Mouse (Mus musculus): ENCODE measurements at regions not wholly inside any gene's neighbourhood (a gene's known extent, or its start where the extent isn't known, plus 50 kb on each side); places are given as distances from the start of the nearest gene placed in this dataset.

DNA sequence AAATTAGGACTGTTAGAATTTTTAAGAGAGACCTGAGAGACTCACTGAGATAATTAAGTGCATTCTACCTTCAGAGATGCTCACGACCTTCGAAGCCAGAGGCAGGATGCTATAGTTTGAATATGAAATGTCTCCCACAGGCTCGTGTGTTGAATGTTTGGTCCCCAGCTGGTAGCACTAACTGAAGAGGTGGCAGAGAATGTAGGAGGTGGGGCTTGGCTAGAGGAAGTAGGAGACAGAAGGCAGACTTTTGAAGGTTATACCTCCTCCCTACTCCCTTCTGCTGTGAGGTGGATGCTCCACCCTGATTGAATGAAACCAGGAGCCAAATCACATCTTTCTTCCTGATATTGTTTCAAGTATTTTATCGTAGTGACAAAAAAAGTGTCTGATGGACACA, 79.3 kb upstream of the Otos start:
- H3K36me3 ChIP-seq: no peaks in the 10 kb centered on the region
- no peak for ATAC-seq (ENCODE audit: borderline replicate concordance, extremely low read depth, low FRiP score, low TSS enrichment)
- H3K4me2 ChIP-seq: no peak overlapping the region
- H3K4me1 ChIP-seq: no peaks in the 10 kb centered on the region
- H3K4me3 ChIP-seq: no peak overlapping the region
- no peaks in the 10 kb centered on the region for H3K9me3 ChIP-seq
- no peaks in the 10 kb centered on the region; the same call in 1 of the 2 replicates for H3K27me3 ChIP-seq
- H3K9ac ChIP-seq: no peak overlapping the region
- 57% methylated on average over 4 of the region's 4 CpGs for WGBS
- H3K27ac ChIP-seq: no peak overlapping the region

DNA sequence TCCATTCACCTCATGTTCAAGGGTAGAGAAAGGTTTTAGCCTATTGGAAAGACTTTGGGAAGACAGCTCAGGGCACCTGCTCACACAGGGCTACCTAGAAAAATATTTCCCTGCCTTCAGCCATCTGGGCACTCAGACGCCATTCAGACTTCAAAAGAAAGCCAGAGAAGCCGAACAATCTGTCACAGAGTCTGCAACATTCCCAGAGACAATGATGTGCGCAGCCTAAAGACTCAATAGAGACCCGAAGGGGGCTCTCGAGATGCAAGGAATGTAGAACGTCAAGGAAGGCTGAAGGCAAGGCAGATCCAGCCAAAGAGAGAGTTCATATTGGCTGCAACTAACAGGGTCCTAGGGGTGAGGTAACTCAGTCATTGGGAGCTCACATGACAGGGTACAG, 78.7 kb upstream of the Otos start:
- H3K9ac ChIP-seq: no peak overlapping the region
- H3K27ac ChIP-seq: no peak overlapping the region
- H3K9me3 ChIP-seq: no peaks in the 10 kb centered on the region
- H3K4me2 ChIP-seq: no peak overlapping the region
- no peak for ATAC-seq (ENCODE audit: borderline replicate concordance, extremely low read depth, low FRiP score, low TSS enrichment)
- no peaks in the 10 kb centered on the region for H3K4me1 ChIP-seq
- WGBS: 62% methylated on average over 6 of the region's 6 CpGs
- H3K36me3 ChIP-seq: no peaks in the 10 kb centered on the region
- H3K27me3 ChIP-seq: no peaks in the 10 kb centered on the region; the same call in 1 of the 2 replicates
- no peak overlapping the region for H3K4me3 ChIP-seq

DNA sequence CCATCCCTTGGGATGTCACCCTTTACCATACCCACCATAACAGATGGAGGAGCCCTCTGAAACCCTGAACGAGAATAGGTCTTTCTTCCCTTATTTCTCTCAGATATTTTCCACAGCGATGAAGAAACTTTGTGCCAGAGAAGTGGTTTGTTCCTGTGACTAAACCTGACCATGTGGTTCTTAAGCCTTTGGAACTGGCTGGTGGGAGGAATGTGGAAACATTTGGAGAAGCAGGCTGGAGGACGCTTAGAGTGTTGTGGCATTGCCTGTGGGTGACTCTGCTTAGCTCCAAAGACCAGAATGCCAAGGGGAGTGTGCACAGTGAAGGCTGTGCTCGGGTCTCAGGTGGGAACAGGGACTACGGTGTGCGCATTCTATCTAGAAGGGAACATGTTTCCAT, 77.7 kb upstream of the Otos start:
- no peaks in the 10 kb centered on the region; the same call in 1 of the 2 replicates for H3K27me3 ChIP-seq
- no peak for ATAC-seq (ENCODE audit: borderline replicate concordance, extremely low read depth, low FRiP score, low TSS enrichment)
- H3K27ac ChIP-seq: no peak overlapping the region
- H3K9me3 ChIP-seq: no peaks in the 10 kb centered on the region
- no peaks in the 10 kb centered on the region for H3K36me3 ChIP-seq
- 83% methylated on average over 6 of the region's 6 CpGs for WGBS
- H3K9ac ChIP-seq: no peak overlapping the region
- no peak overlapping the region for H3K4me3 ChIP-seq
- no peaks in the 10 kb centered on the region for H3K4me1 ChIP-seq
- H3K4me2 ChIP-seq: no peak overlapping the region

DNA sequence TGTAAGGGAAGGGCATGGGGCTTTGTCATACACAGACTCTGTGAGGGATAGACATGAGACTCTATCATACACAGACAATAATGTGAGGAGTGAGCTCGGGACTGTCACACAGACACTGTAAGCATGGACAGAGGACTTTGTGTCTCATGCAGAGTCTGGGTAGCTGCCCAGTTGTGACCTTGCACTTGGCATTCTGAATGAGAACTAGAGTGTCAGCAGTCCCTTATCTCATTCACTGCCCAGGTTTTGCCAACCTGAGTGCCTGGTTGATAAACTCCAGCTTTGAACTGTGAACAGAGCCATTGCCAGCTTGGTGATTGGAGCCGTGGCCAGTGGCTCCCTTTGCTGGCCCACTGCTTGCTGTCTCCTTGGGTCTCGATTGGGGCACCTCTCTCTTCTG, 75.5 kb upstream of the Otos start:
- Histone ChIP-seq H3K9ac (no peak overlapping the region), H3K4me2 (no peak overlapping the region), H3K36me3 (no peaks in the 10 kb centered on the region), H3K4me3 (no peak overlapping the region), H3K9me3 (no peaks in the 10 kb centered on the region), H3K4me1 (no peaks in the 10 kb centered on the region), H3K27ac (no peak overlapping the region), H3K27me3 (no peaks in the 10 kb centered on the region)
- 68% methylated on average over 3 of the region's 3 CpGs for WGBS
- ATAC-seq (ENCODE audit: borderline replicate concordance, extremely low read depth, low FRiP score, low TSS enrichment): no peak

DNA sequence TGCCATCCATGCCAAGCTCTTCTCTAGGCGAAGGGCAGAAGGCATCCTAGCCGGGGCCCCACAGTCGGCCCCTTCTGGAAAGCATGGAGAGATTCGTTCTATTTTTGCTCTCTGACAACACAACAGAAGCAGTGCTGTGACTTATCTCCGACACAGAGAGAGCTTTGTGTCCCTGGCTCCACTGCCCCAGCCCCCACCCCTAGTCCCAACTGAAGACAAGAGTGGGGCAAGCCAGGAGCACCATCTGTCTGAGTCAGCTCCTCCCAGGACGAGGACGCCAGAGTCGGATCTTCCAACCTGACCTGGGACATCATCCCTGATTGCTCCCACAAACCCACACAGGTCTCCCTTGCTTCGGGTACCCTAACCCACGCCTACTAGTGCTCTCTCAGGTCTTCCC, 71.9 kb upstream of the Otos start:
- Histone ChIP-seq H3K27me3 (no peaks in the 10 kb centered on the region), H3K4me2 (no peak overlapping the region), H3K9ac (no peak overlapping the region), H3K27ac (no peak overlapping the region), H3K4me1 (no peaks in the 10 kb centered on the region), H3K4me3 (no peak overlapping the region), H3K9me3 (no peaks in the 10 kb centered on the region), H3K36me3 (no peaks in the 10 kb centered on the region)
- ATAC-seq (ENCODE audit: borderline replicate concordance, extremely low read depth, low FRiP score, low TSS enrichment): no peak
- WGBS: 56% methylated on average over 10 of the region's 10 CpGs

DNA sequence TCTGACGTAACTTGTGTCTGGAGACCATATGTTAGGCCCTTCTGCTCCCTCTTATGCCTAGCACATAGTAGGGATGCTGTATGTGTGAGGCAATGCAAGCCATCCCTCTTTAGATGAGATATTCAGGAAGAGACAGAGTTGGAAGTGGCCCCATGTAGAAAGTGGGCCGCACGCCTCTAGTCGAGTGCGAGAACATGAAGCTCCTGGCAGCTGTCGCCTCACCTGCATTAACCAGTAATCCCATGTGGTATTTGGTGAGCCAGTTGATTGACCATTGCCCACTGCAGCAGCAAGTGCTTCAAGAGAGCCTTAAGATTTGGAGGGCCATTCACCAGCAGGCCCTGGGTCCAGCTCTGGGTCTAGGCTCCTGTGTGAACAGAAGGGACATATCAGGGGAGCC, 71.2 kb upstream of the Otos start:
- Histone ChIP-seq H3K9me3 (no peaks in the 10 kb centered on the region), H3K4me3 (no peak overlapping the region), H3K9ac (no peak overlapping the region), H3K4me1 (no peaks in the 10 kb centered on the region), H3K4me2 (no peak overlapping the region), H3K27me3 (no peaks in the 10 kb centered on the region), H3K36me3 (no peaks in the 10 kb centered on the region), H3K27ac (no peak overlapping the region)
- 92% methylated on average over 6 of the region's 6 CpGs for WGBS
- no peak for ATAC-seq (ENCODE audit: borderline replicate concordance, extremely low read depth, low FRiP score, low TSS enrichment)

DNA sequence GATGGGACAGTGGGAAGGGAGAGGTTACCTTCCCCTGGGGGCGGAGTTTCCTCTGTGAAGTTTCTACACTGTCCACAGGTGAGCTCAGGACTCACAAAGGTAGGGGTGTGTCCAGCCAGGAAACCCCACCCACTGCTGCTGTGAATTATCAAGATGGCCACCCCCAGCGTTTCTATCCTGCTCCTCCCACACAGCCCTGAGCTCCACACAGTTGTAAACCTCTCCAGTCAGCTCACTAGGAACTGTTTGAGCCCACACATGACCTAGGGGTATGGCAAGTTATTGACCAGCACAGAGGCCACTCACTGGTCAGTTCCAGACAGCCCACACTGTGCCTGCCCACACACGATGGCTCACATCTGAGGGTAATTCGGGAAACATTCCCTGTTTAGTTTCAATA, 69.5 kb upstream of the Otos start:
- no peaks in the 10 kb centered on the region for H3K27me3 ChIP-seq
- H3K4me3 ChIP-seq: no peak overlapping the region
- H3K9me3 ChIP-seq: no peaks in the 10 kb centered on the region
- WGBS: 67% methylated on average over 4 of the region's 4 CpGs
- ATAC-seq (ENCODE audit: borderline replicate concordance, extremely low read depth, low FRiP score, low TSS enrichment): no peak
- no peak overlapping the region for H3K4me2 ChIP-seq
- H3K9ac ChIP-seq: no peak overlapping the region
- no peaks in the 10 kb centered on the region for H3K36me3 ChIP-seq
- H3K4me1 ChIP-seq: no peaks in the 10 kb centered on the region
- H3K27ac ChIP-seq: no peak overlapping the region

DNA sequence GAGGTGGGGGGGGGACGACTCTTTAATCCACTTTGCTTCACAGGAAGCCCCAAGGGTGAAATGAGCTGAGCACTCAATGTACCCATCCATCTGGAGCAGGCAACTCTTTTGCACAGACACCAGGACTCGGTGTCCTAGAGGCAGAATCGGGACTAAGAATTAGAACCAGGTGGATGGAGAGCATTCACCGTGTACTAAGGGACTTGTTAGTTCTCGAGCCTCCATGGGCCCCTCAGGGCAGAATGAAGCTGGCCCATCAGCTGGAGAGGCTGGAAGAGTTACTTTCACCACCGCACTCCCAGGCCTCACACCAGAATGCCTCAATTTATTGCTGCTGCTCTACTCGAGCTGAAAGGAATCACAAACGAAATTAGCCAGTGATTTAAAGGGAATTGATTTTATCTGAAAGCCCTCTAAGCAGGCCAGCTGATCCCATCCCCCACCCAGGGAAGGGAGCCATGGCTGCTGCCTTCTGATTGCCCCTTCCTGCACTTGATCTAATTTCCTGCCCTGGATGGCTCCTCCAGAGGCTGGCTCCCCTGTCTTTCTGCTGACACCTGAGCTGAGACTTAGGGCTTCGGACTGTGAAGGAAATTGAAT, 66.2 kb upstream of the Otos start:
- no peak for ATAC-seq (ENCODE audit: borderline replicate concordance, extremely low read depth, low FRiP score, low TSS enrichment)
- no peak overlapping the region for H3K27ac ChIP-seq
- no peak overlapping the region for H3K4me2 ChIP-seq
- H3K27me3 ChIP-seq: no peaks in the 10 kb centered on the region
- H3K36me3 ChIP-seq: no peaks in the 10 kb centered on the region
- H3K4me1 ChIP-seq: no peaks in the 10 kb centered on the region
- no peak overlapping the region for H3K4me3 ChIP-seq
- no peak overlapping the region for H3K9ac ChIP-seq
- no peaks in the 10 kb centered on the region for H3K9me3 ChIP-seq
- 52% methylated on average over 9 of the region's 9 CpGs for WGBS

DNA sequence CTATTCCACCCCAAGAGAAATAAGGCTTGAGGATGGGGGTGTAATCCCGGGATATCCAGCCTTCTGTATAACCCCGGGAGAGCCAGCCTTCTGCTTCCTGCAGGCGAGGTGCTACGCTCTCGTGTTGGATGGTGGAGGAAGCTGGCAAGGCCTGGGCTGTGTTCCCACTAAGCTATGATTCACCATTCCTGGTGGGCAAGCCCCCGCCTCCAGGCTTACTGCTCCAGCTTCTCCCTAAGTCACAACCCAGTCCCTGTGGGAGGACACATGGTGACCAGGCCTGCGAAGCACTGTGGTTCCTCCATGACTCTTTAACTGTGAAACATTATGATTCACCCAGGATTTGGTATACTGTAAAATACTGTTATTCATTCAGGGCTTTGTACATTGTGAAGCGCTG, 63.7 kb upstream of the Otos start:
- no peaks in the 10 kb centered on the region for H3K27me3 ChIP-seq
- no peak overlapping the region for H3K4me2 ChIP-seq
- no peak overlapping the region for H3K4me3 ChIP-seq
- ATAC-seq (ENCODE audit: borderline replicate concordance, extremely low read depth, low FRiP score, low TSS enrichment): no peak
- peaks cover 6% of the 10 kb centered on the region for H3K4me1 ChIP-seq
- no peaks in the 10 kb centered on the region for H3K36me3 ChIP-seq
- H3K27ac ChIP-seq: no peak overlapping the region
- whole genome bisulfite sequencing: 77% methylated on average over 8 of the region's 8 CpGs
- no peaks in the 10 kb centered on the region for H3K9me3 ChIP-seq
- no peak overlapping the region for H3K9ac ChIP-seq

DNA sequence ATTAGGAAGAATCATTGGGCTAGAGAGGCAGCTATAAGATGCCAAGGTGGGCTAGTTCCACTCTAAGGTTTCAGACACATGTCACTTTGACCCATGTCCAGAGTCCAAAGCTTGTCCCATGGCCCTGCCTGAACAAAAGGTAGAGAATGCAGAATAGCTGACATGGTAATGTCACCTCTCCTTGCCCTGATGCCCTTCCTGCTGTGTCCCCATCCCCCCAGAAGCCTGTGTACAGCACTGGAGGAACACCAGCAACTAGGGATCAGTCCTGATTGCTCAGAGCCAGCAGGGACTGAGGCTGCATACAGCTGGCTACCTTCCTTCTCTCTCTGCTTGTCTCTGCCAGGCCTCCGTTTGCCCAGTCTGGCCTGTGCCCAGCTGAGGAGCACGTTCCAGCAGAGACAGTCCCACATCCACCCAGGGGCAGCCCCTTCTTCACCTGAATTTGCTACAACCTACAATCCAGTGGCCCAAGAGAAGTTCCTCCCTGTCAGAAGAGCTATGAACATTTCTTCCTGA, 61.7 kb upstream of the Otos start:
- Histone ChIP-seq H3K9ac (no peak overlapping the region), H3K27me3 (no peaks in the 10 kb centered on the region), H3K27ac (no peak overlapping the region), H3K4me3 (no peak overlapping the region), H3K36me3 (no peaks in the 10 kb centered on the region), H3K4me1 (peaks cover 6% of the 10 kb centered on the region), H3K9me3 (no peaks in the 10 kb centered on the region), H3K4me2 (no peak overlapping the region)
- WGBS: 78% methylated on average over 2 of the region's 2 CpGs
- no peak for ATAC-seq (ENCODE audit: borderline replicate concordance, extremely low read depth, low FRiP score, low TSS enrichment)

DNA sequence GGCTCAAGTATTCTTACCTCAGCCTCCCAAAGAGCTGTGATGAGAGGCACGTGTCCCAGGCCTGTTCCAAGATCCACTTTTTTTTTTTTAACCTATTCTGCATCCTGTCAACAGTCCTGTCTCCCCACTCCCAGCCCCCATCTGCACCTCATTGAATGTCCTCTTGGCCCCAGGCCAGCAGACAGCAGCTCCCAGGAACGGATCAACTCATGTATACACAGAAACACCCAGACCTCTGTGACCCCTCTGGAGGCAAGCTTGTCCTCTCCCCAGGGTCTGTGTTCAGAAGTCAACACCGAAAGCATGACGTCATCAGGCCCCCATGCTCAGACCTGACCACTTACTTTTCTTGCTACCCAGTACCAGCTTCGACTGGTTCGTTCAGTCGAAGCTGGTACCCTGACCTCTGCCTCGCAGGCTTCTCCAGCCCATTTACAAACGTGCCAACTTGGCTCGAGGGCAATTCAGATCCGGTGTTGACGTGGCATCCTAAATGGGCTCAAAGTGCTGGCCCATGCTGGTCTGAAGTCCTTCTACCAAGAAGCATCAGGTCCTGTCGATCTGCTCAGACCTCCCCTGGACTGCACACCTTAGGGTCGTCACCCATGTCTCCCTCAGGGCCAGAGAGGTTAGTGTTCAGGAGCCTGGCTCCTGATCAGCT, 60.7 kb upstream of the Otos start:
- Histone ChIP-seq H3K4me3 (no peak overlapping the region), H3K4me1 (peaks cover 6% of the 10 kb centered on the region), H3K27ac (no peak overlapping the region), H3K9me3 (no peaks in the 10 kb centered on the region), H3K4me2 (no peak overlapping the region), H3K9ac (no peak overlapping the region), H3K36me3 (no peaks in the 10 kb centered on the region), H3K27me3 (no peaks in the 10 kb centered on the region)
- 52% methylated on average over 14 of the region's 14 CpGs for WGBS
- ATAC-seq (ENCODE audit: borderline replicate concordance, extremely low read depth, low FRiP score, low TSS enrichment): peak; percentile 47; the same call in 1 of the 2 replicates

DNA sequence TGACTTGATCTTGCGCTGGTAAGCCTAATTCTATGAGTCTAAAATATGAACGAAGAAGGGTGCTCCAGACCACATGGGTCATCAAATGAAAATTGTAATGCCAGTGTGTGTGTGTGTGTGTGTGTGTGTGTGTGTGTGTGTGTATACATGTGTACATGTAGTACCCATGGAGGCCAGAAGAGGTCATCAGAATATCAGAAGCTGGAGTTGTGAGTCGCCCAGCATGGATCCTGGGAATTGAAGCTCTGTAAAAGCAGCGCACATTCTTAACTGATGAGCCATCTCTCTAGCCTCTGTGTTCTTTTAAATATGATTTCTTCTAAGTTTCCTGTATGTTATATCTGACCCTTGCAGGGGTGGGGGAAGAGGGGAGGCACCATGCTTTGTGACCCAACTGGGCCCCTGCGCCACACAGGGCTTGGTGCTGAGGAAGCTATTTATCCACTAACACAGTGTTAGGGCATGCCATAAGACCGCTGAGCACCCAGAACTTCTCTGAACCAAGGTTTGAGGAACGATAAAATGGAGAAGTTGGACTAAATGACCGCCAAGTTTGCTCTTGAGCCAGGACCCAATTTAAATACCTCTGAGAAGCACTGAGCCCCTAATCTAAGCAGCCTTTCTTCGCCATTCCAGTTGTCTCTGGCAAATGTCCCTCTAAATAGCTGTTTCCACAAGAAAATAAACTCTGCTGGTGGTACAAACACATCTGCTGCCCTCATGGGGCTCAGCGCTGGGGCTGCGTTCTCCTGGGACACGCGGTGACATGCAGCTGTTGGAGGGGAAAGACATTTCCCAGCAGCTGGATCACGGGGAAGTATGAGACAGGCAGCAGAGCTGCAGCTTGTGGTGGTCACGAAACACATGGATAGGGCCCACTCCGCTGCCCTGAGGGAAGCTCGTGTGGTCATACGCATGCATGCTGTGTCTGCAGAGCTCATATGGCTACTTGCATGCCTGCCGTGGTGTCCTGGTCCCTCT, 59.6 kb upstream of the Otos start:
- no peaks in the 10 kb centered on the region for H3K36me3 ChIP-seq
- no peaks in the 10 kb centered on the region for H3K9me3 ChIP-seq
- H3K9ac ChIP-seq: no peak overlapping the region
- no peak overlapping the region for H3K4me3 ChIP-seq
- peak; percentile 21; the same call in 1 of the 2 replicates for ATAC-seq (ENCODE audit: borderline replicate concordance, extremely low read depth, low FRiP score, low TSS enrichment)
- no peak overlapping the region for H3K27ac ChIP-seq
- no peak overlapping the region for H3K4me2 ChIP-seq
- H3K27me3 ChIP-seq: no peaks in the 10 kb centered on the region
- 67% methylated on average over 19 of the region's 19 CpGs for WGBS
- H3K4me1 ChIP-seq: peaks cover 6% of the 10 kb centered on the region
